ENCODE assay signal across 8 mouse cellular contexts in the genomic region with DNA sequence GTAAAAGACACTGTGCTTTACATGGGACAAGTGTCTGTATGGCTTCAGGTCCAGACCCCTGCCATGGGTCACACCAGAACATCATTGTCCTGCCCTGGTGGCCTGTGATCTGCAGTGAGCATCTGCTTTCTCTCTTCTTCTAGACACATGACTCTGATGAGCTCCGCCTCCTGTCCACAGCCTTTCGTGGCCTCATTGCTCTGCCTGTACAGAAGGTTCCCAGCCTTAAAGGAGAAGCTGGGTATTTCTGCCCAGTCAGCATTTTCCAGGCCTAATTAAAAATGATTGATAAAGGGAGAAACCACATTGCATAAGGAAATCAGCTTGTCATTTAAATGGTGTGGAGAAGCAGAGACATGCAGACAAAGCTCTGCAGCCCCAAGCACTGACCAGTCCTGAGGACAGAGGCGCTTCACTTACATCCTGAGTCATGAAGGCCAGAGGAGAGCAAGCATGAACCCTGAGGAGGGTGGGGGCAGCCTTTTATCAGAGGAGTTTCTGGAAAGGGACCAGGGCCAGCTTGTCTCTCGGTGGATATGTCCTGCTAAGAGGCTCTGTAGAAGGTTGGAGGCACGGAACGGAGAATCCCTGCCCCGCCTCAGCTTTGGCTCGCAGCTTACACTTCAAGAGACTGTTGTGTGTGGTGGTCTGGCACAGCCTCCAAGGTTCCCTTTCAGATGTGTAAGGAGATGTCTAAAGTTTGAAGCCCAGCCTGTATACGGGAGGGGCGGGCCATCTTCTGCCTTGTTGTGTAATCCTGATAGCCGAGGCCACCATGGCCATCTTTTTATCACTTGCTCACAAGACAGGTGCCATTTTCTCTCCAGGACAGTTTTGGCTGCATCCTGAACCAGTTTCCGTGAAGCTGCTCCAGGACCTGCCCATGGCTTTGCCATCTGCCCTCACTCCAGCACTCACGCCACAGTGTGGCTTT.
DNase-seq lines count a peak whose midpoint lies in the region; ATAC-seq and TF ChIP-seq lines count a peak whose summit lies in the region.

No protein-coding gene starts in this region.

- TF ChIP-seq POLR2A in olfactory bulb, adult 2 months (IDR thresholded peaks at IDR 0.05; ENCODE audit: insufficient read depth, low read depth, low read length): no peak

- H3K27me3 ChIP-seq in kidney, embryonic 16.5 days (ENCODE audit: insufficient read depth, low read length): no peaks in the 10 kb centered on the region
- H3K27me3 ChIP-seq in forebrain, embryonic 11.5 days (ENCODE audit: control insufficient read depth, insufficient read depth, low read length): no peaks in the 10 kb centered on the region

- peak; percentile 34; the same call in 1 of the 2 replicates for ATAC-seq in kidney, embryonic 16.5 days (ENCODE audit: low FRiP score, low TSS enrichment)
- ATAC-seq in forebrain, embryonic 11.5 days (replicated peaks; ENCODE audit: low FRiP score): peak; percentile 59

- no peak overlapping the region for H3K4me3 ChIP-seq in kidney, embryonic 16.5 days (ENCODE audit: low read length)
- H3K4me3 ChIP-seq in forebrain, embryonic 11.5 days (ENCODE audit: low read depth, low read length): no peak overlapping the region
- no peak overlapping the region for H3K4me3 ChIP-seq in olfactory bulb, adult 2 months (ENCODE audit: insufficient read depth, low read depth, low read length)

- no peak overlapping the region; the same call in 1 of the 2 replicates for H3K9ac ChIP-seq in kidney, embryonic 16.5 days (replicated peaks; ENCODE audit: low read length)
- no peak overlapping the region for H3K9ac ChIP-seq in forebrain, embryonic 11.5 days (ENCODE audit: low read length)

- TF ChIP-seq CTCF in olfactory bulb, adult 2 months (IDR thresholded peaks at IDR 0.05; ENCODE audit: insufficient read depth, low read depth, low read length): no peak

- H3K9me3 ChIP-seq in kidney, embryonic 16.5 days (ENCODE audit: low read length): no peaks in the 10 kb centered on the region
- H3K9me3 ChIP-seq in forebrain, embryonic 11.5 days (ENCODE audit: control insufficient read depth, low read length): no peaks in the 10 kb centered on the region

- no peaks in the 10 kb centered on the region for H3K36me3 ChIP-seq in kidney, embryonic 16.5 days (ENCODE audit: insufficient read depth, low read length)
- H3K36me3 ChIP-seq in forebrain, embryonic 11.5 days (ENCODE audit: control insufficient read depth, insufficient read depth, low read length): no peaks in the 10 kb centered on the region

- peaks cover 25% of the 10 kb centered on the region for H3K4me1 ChIP-seq in kidney, embryonic 16.5 days (ENCODE audit: insufficient read depth, low read length)
- peaks cover 11% of the 10 kb centered on the region; the same call in 1 of the 2 replicates for H3K4me1 ChIP-seq in forebrain, embryonic 11.5 days (replicated peaks; ENCODE audit: control insufficient read depth, insufficient read depth, low read length)
- H3K4me1 ChIP-seq in olfactory bulb, adult 2 months (ENCODE audit: control insufficient read depth, insufficient read depth, low read length): peaks cover 49% of the 10 kb centered on the region

- no peak overlapping the region for H3K4me2 ChIP-seq in kidney, embryonic 16.5 days (replicated peaks; ENCODE audit: low read depth, low read length)
- H3K4me2 ChIP-seq in forebrain, embryonic 11.5 days (ENCODE audit: low read depth, low read length, severe bottlenecking): no peak overlapping the region

- 57% methylated on average over 13 of the region's 13 CpGs for WGBS in kidney, embryonic 16.5 days
- WGBS in forebrain, embryonic 11.5 days: 71% methylated on average over 13 of the region's 13 CpGs
- WGBS in olfactory bulb, adult 2 months: 51% methylated on average over 13 of the region's 13 CpGs

- peak overlapping the region; percentile 21; the same call in 1 of the 2 replicates for H3K27ac ChIP-seq in kidney, embryonic 16.5 days (ENCODE audit: low read length)
- H3K27ac ChIP-seq in forebrain, embryonic 11.5 days (ENCODE audit: low read depth, low read length): peak overlapping the region; percentile 18; the same call in 1 of the 2 replicates
- H3K27ac ChIP-seq in olfactory bulb, adult 2 months (ENCODE audit: insufficient read depth, low read depth, low read length): peak overlapping the region; percentile 33

- no peak for DNase-seq in kidney, adult 18-20 months
- DNase-seq in adrenal gland, postnatal 36 days: peak; percentile 58 to 72
- DNase-seq in forebrain, embryonic 11.5 days (ENCODE audit: low spot score): no peak
- peak; percentile 47 for DNase-seq in liver
- no peak for DNase-seq in natural killer cell, adult 2 months (ENCODE audit: low spot score in 2 of 2)
- DNase-seq in gastrocnemius, adult 8-10 months (ENCODE audit: low spot score in 2 of 2): no peak

Comparison
In these comparisons a context has a peak if more than half of its experiments do, and no peak if none do; other contexts are left out.
1. DNase-seq: peak in adrenal gland, postnatal 36 days (2 of 2) and liver (single experiment); none in kidney, adult 18-20 months (single experiment), forebrain, embryonic 11.5 days (single experiment), natural killer cell, adult 2 months (0 of 2) and gastrocnemius, adult 8-10 months (0 of 2).
2. Peak in every context shown above with its lines, with median percentiles within 50 percentile points of each other: H3K27ac ChIP-seq.